Mouse (Mus musculus) c-Kit-positive CD71-negative TER-119-negative erythroid progenitor cells, embryonic 14.5 days (primary cell): ENCODE data around the gene Dusp9.
A peak's percentile ranks its signal among the peaks of the same experiment; 100 is the strongest.

ENCODE experiments used
- DNase-seq: peaks from one replicate; pipeline ENCODE4 v3.0.0-alpha.2; 2013; ENCODE audit warnings: low read depth

Gene Dusp9

GRCm38 (mm10) chrX:73639255-73639675 lies at the start of gene Dusp9:
TSS of gene Dusp9 (plus strand) at chrX:73639419.
- DNase-seq: peak; percentile 23

GRCm38 (mm10) chrX:73593212-73593611 lies 46.0 kb upstream of the Dusp9 start:
- peak; percentile 53 for DNase-seq

GRCm38 (mm10) chrX:73594451-73595121 lies 44.6 kb upstream of the Dusp9 start:
- DNase-seq: no peak

GRCm38 (mm10) chrX:73595297-73595938 lies 43.8 kb upstream of the Dusp9 start:
- no peak for DNase-seq

GRCm38 (mm10) chrX:73601456-73601855 lies 37.8 kb upstream of the Dusp9 start:
- no peak for DNase-seq

- DNase-seq: no peak
These were observed 25.6 kb upstream of the Dusp9 start for GRCm38 (mm10) chrX:73613665-73614064.

GRCm38 (mm10) chrX:73615876-73616275 lies 23.3 kb upstream of the Dusp9 start:
- DNase-seq: no peak

- no peak for DNase-seq
These were observed 19.8 kb upstream of the Dusp9 start for GRCm38 (mm10) chrX:73619401-73619800.

- DNase-seq: no peak
These were observed 19.3 kb upstream of the Dusp9 start for GRCm38 (mm10) chrX:73619890-73620289.

GRCm38 (mm10) chrX:73626981-73627380 lies 12.2 kb upstream of the Dusp9 start:
- no peak for DNase-seq

- no peak for DNase-seq
These were observed 3.8 kb upstream of the Dusp9 start for GRCm38 (mm10) chrX:73635425-73635824.

- DNase-seq: no peak
These were observed 1.8 kb upstream of the Dusp9 start for GRCm38 (mm10) chrX:73637415-73637814.

- no peak for DNase-seq
These were observed 766 bp downstream of the Dusp9 start for GRCm38 (mm10) chrX:73639901-73640469.

GRCm38 (mm10) chrX:73645121-73645520 lies 5.9 kb downstream of the Dusp9 start:
- no peak for DNase-seq

- no peak for DNase-seq
These were observed 11.7 kb downstream of the Dusp9 start for GRCm38 (mm10) chrX:73650869-73651268.

GRCm38 (mm10) chrX:73653392-73653791 lies 14.2 kb downstream of the Dusp9 start:
- DNase-seq: no peak

GRCm38 (mm10) chrX:73654177-73654576 lies 15.0 kb downstream of the Dusp9 start:
- DNase-seq: peak; percentile 60

- peak; percentile 26 for DNase-seq
These were observed 16.3 kb downstream of the Dusp9 start for GRCm38 (mm10) chrX:73655529-73655928.

- DNase-seq: no peak
These were observed 19.2 kb downstream of the Dusp9 start for GRCm38 (mm10) chrX:73658391-73658790.

- DNase-seq: no peak
These were observed 19.8 kb downstream of the Dusp9 start for GRCm38 (mm10) chrX:73658936-73659574.

GRCm38 (mm10) chrX:73659575-73660283 lies 20.5 kb downstream of the Dusp9 start, which contains the start of gene Pnck:
TSS of gene Pnck (minus strand) at chrX:73660117.
- DNase-seq: no peak

GRCm38 (mm10) chrX:73660284-73660665 lies 21.1 kb downstream of the Dusp9 start:
- DNase-seq: no peak
